Mouse (Mus musculus): ENCODE measurements at regions not wholly inside any gene's neighbourhood (a gene's known extent, or its start where the extent isn't known, plus 50 kb on each side); places are given as distances from the start of the nearest gene placed in this dataset.

- no peak for DNase-seq (ENCODE audit: low spot score in 2 of 2)
Measured at GRCm38 (mm10) chr12:12147088-12147687, 114.8 kb upstream of the Fam49a start.

GRCm38 (mm10) chr12:12147847-12148246, 114.1 kb upstream of the Fam49a start:
- DNase-seq (ENCODE audit: low spot score in 2 of 2) = no peak

GRCm38 (mm10) chr12:12148659-12149399, 113.1 kb upstream of the Fam49a start:
- DNase-seq (ENCODE audit: low spot score in 2 of 2) = no peak

- DNase-seq (ENCODE audit: low spot score in 2 of 2) = no peak
Measured at GRCm38 (mm10) chr12:12164411-12164810, 97.5 kb upstream of the Fam49a start.

- no peak for DNase-seq (ENCODE audit: low spot score in 2 of 2)
Measured at GRCm38 (mm10) chr12:12170581-12170980, 91.4 kb upstream of the Fam49a start.

- no peak for DNase-seq (ENCODE audit: low spot score in 2 of 2)
Measured at GRCm38 (mm10) chr12:12172087-12172823, 89.7 kb upstream of the Fam49a start.

GRCm38 (mm10) chr12:12176331-12177263, 85.3 kb upstream of the Fam49a start:
- DNase-seq (ENCODE audit: low spot score in 2 of 2) = peak; percentile 32 to 75

- no peak for DNase-seq (ENCODE audit: low spot score in 2 of 2)
Measured at GRCm38 (mm10) chr12:12177264-12178043, 84.5 kb upstream of the Fam49a start.

GRCm38 (mm10) chr12:12178391-12178790, 83.5 kb upstream of the Fam49a start:
- DNase-seq (ENCODE audit: low spot score in 2 of 2) = no peak

- DNase-seq (ENCODE audit: low spot score in 2 of 2) = no peak
Measured at GRCm38 (mm10) chr12:12179292-12179865, 82.6 kb upstream of the Fam49a start.

GRCm38 (mm10) chr12:12180986-12181385, 81.0 kb upstream of the Fam49a start:
- DNase-seq (ENCODE audit: low spot score in 2 of 2) = no peak

- no peak for DNase-seq (ENCODE audit: low spot score in 2 of 2)
Measured at GRCm38 (mm10) chr12:12181686-12182085, 80.3 kb upstream of the Fam49a start.

- no peak for DNase-seq (ENCODE audit: low spot score in 2 of 2)
Measured at GRCm38 (mm10) chr12:12186353-12186752, 75.6 kb upstream of the Fam49a start.

GRCm38 (mm10) chr12:12195066-12195465, 66.9 kb upstream of the Fam49a start:
- DNase-seq (ENCODE audit: low spot score in 2 of 2) = no peak

- DNase-seq (ENCODE audit: low spot score in 2 of 2) = no peak
Measured at GRCm38 (mm10) chr12:12196627-12197026, 65.3 kb upstream of the Fam49a start.

- DNase-seq (ENCODE audit: low spot score in 2 of 2) = no peak
Measured at GRCm38 (mm10) chr12:12208216-12208615, 53.7 kb upstream of the Fam49a start.

Data from spleen, postnatal 10 days (tissue).